Mouse (Mus musculus) ES-E14 (cell line): ENCODE measurements at regions not wholly inside any gene's neighbourhood (a gene's known extent, or its start where the extent isn't known, plus 50 kb on each side); places are given as distances from the start of the nearest gene placed in this dataset.

Source experiments
- HCFC1 ChIP-seq: IDR thresholded peaks from 2 replicates; pipeline ENCODE4 v1.6.1; 2012; ENCODE audit warnings: low read length, inconsistent platforms, borderline replicate concordance; ENCODE audit not compliant: insufficient read depth
- ZNF384 ChIP-seq: IDR thresholded peaks from 2 replicates; pipeline ENCODE4 v1.6.1; 2012; ENCODE audit warnings: low read depth, low read length, inconsistent platforms

- TF ChIP-seq ZNF384 = no peak
- no peak for TF ChIP-seq HCFC1
Observed at GRCm38 (mm10) chr15:31141750-31142149, 82.4 kb upstream of the Dap start.
